Mouse (Mus musculus): ENCODE results near the gene Eif1. TPM values are rescaled to one million over a fixed set of nuclear protein-coding genes. Genes with fewer than 3 reads are reported as not detected.

Gene Eif1
- polyA plus RNA-seq, 1 experiment from 2014 or later: 1,854 TPM

DNA sequence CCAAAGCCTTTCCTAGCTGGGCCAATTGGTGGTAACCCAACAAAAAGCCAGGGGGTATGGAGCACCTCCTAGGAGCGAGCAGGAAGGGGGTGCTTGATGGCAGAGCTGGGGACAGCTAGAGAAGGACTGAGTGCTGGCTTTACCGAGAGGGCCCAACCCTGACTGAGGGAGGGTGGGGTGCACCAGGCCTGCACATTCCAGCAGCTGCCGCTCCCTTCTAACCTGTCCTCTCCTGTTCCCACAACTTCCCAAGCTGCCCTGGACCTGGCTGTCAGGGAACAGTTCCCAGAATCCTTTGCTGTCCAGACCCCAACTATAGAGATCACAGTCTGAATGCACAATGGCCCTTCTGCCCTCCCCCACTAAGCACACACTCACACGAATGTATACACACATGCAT is 34.7 kb upstream of the Eif1 start:
- H3K9ac ChIP-seq (ENCODE audit: low read length): peak overlapping the region; percentile 26; the same call in 1 of the 2 replicates
- peak; percentile 27; the same call in 1 of the 2 replicates for ATAC-seq (ENCODE audit: low read depth)
- 61% methylated on average over 4 of the region's 4 CpGs for WGBS
- H3K9me3 ChIP-seq (ENCODE audit: control insufficient read depth, low read length): no peaks in the 10 kb centered on the region
- no peaks in the 10 kb centered on the region for H3K27me3 ChIP-seq (ENCODE audit: control insufficient read depth, insufficient read depth, low read depth, low read length)
- no peak overlapping the region for H3K4me2 ChIP-seq (ENCODE audit: low read depth, low read length)
- peak overlapping the region; percentile 54 for H3K27ac ChIP-seq (ENCODE audit: low read length)
- peaks cover 11% of the 10 kb centered on the region for H3K4me1 ChIP-seq (replicated peaks; ENCODE audit: control insufficient read depth, insufficient read depth, low read length)
- H3K36me3 ChIP-seq (ENCODE audit: control insufficient read depth, insufficient read depth, low read length): no peaks in the 10 kb centered on the region
- H3K4me3 ChIP-seq (ENCODE audit: low read length): no peak overlapping the region

GRCm38 (mm10) chr11:100287024-100287423 is 32.7 kb upstream of the Eif1 start:
- Histone ChIP-seq H3K4me2 (ENCODE audit: low read depth, low read length) (no peak overlapping the region), H3K9ac (ENCODE audit: low read length) (peak overlapping the region; percentile 51), H3K36me3 (ENCODE audit: control insufficient read depth, insufficient read depth, low read length) (no peaks in the 10 kb centered on the region), H3K4me1 (replicated peaks; ENCODE audit: control insufficient read depth, insufficient read depth, low read length) (peaks cover 22% of the 10 kb centered on the region), H3K27ac (ENCODE audit: low read length) (peak overlapping the region; percentile 95), H3K27me3 (ENCODE audit: control insufficient read depth, insufficient read depth, low read depth, low read length) (no peaks in the 10 kb centered on the region), H3K9me3 (ENCODE audit: control insufficient read depth, low read length) (no peaks in the 10 kb centered on the region), H3K4me3 (ENCODE audit: low read length) (no peak overlapping the region)
- 33% methylated on average over 10 of the region's 10 CpGs for WGBS
- ATAC-seq (ENCODE audit: low read depth): peak; percentile 86

DNA sequence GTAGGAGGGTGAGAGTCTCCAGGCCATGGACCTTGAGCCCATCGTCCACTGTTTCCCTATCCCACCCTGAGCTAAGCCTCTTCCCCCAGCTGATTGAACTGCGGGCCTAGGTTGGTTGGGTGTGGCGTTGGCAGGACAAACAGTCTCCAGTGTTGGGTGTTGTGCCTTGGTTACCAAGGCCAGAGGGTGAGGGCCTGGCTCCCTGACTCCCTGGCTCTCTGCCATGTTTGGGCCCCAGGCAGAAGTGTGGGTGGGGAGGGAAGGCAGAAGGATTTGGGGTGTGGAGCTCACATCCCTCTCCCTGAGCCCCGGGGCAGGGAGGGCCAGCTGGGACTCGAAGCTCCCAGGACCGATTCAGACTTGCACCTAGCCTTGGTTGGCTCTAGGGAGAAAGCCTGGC is 30.7 kb upstream of the Eif1 start:
- Histone ChIP-seq H3K27me3 (ENCODE audit: control insufficient read depth, insufficient read depth, low read depth, low read length) (no peaks in the 10 kb centered on the region), H3K9ac (ENCODE audit: low read length) (no peak overlapping the region), H3K27ac (ENCODE audit: low read length) (peak overlapping the region; percentile 81), H3K36me3 (ENCODE audit: control insufficient read depth, insufficient read depth, low read length) (no peaks in the 10 kb centered on the region), H3K4me3 (ENCODE audit: low read length) (no peak overlapping the region), H3K4me2 (ENCODE audit: low read depth, low read length) (no peak overlapping the region), H3K4me1 (replicated peaks; ENCODE audit: control insufficient read depth, insufficient read depth, low read length) (peaks cover 22% of the 10 kb centered on the region), H3K9me3 (ENCODE audit: control insufficient read depth, low read length) (no peaks in the 10 kb centered on the region)
- WGBS: 68% methylated on average over 6 of the region's 6 CpGs
- peak; percentile 55 for ATAC-seq (ENCODE audit: low read depth)

DNA sequence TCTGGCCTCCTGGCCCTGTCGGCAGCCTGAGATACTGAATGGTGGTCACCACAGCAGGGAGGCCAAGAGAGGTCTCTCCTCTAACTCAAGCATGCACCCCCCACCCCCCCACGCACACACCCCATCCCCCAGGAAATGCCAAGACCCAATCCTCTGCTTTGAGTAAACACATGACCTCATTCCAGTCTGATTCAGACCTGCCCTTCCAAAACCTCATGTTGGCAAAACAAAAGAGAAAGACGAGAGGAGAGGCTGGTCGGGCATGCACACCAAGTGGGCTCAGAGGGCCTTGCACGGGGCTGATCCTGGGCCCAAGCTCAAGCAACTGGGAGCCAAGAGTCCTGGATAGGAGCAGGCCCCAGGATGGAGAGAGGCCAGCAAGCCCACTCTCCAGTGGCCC is 29.4 kb upstream of the Eif1 start:
- WGBS: 23% methylated on average over 5 of the region's 5 CpGs
- H3K4me2 ChIP-seq (ENCODE audit: low read depth, low read length): no peak overlapping the region
- ATAC-seq (ENCODE audit: low read depth): 0 out of 2 replicates have a peak, but pooled peaks have one; percentile 6
- no peaks in the 10 kb centered on the region for H3K9me3 ChIP-seq (ENCODE audit: control insufficient read depth, low read length)
- peak overlapping the region; percentile 1; the same call in 1 of the 2 replicates for H3K9ac ChIP-seq (ENCODE audit: low read length)
- H3K36me3 ChIP-seq (ENCODE audit: control insufficient read depth, insufficient read depth, low read length): no peaks in the 10 kb centered on the region
- H3K27ac ChIP-seq (ENCODE audit: low read length): peak overlapping the region; percentile 81
- no peaks in the 10 kb centered on the region for H3K27me3 ChIP-seq (ENCODE audit: control insufficient read depth, insufficient read depth, low read depth, low read length)
- H3K4me1 ChIP-seq (replicated peaks; ENCODE audit: control insufficient read depth, insufficient read depth, low read length): peaks cover 20% of the 10 kb centered on the region
- no peak overlapping the region for H3K4me3 ChIP-seq (ENCODE audit: low read length)

GRCm38 (mm10) chr11:100292884-100293283 is 26.8 kb upstream of the Eif1 start:
- H3K27me3 ChIP-seq (ENCODE audit: control insufficient read depth, insufficient read depth, low read depth, low read length): no peaks in the 10 kb centered on the region
- no peak overlapping the region for H3K27ac ChIP-seq (ENCODE audit: low read length)
- H3K4me3 ChIP-seq (ENCODE audit: low read length): no peak overlapping the region
- H3K9me3 ChIP-seq (ENCODE audit: control insufficient read depth, low read length): no peaks in the 10 kb centered on the region
- WGBS: 65% methylated on average over 6 of the region's 6 CpGs
- H3K9ac ChIP-seq (ENCODE audit: low read length): no peak overlapping the region
- ATAC-seq (ENCODE audit: low read depth): no peak
- peaks cover 19% of the 10 kb centered on the region for H3K4me1 ChIP-seq (replicated peaks; ENCODE audit: control insufficient read depth, insufficient read depth, low read length)
- no peak overlapping the region for H3K4me2 ChIP-seq (ENCODE audit: low read depth, low read length)
- no peaks in the 10 kb centered on the region for H3K36me3 ChIP-seq (ENCODE audit: control insufficient read depth, insufficient read depth, low read length)

- Histone ChIP-seq H3K27ac (ENCODE audit: low read length) (no peak overlapping the region), H3K4me2 (ENCODE audit: low read depth, low read length) (no peak overlapping the region), H3K9me3 (ENCODE audit: control insufficient read depth, low read length) (no peaks in the 10 kb centered on the region), H3K9ac (ENCODE audit: low read length) (peak overlapping the region; percentile 45; the same call in 1 of the 2 replicates), H3K4me3 (ENCODE audit: low read length) (no peak overlapping the region), H3K27me3 (ENCODE audit: control insufficient read depth, insufficient read depth, low read depth, low read length) (no peaks in the 10 kb centered on the region), H3K4me1 (replicated peaks; ENCODE audit: control insufficient read depth, insufficient read depth, low read length) (peaks cover 8% of the 10 kb centered on the region), H3K36me3 (ENCODE audit: control insufficient read depth, insufficient read depth, low read length) (no peaks in the 10 kb centered on the region)
- WGBS: 4% methylated on average over 10 of the region's 10 CpGs
- ATAC-seq (ENCODE audit: low read depth): peak; percentile 57
These were observed 24.4 kb upstream of the Eif1 start for GRCm38 (mm10) chr11:100295308-100295707.

DNA sequence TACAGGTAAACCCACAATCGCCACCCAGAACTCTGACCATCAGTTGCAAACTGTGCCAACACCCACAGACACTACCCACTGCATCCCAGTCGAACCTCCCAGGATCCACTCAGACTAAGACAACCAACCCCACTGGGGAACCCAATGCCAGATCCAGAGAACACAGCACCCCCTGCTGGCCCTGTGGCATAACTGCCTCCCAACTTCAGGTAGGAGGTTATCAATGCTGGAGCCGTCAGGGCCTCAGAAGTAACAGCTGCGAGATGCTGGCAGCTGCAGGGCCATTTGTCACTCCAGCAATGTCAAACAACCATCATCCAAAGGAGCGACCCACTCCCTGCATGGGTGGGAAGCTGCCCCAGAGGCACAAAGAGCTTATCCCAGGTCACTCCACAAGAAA is 21.9 kb upstream of the Eif1 start:
- ATAC-seq (ENCODE audit: low read depth): no peak
- H3K9me3 ChIP-seq (ENCODE audit: control insufficient read depth, low read length): no peaks in the 10 kb centered on the region
- no peaks in the 10 kb centered on the region; the same call in 1 of the 2 replicates for H3K4me1 ChIP-seq (replicated peaks; ENCODE audit: control insufficient read depth, insufficient read depth, low read length)
- H3K27ac ChIP-seq (ENCODE audit: low read length): no peak overlapping the region
- H3K4me3 ChIP-seq (ENCODE audit: low read length): peak overlapping the region; percentile 22
- H3K36me3 ChIP-seq (ENCODE audit: control insufficient read depth, insufficient read depth, low read length): no peaks in the 10 kb centered on the region
- H3K9ac ChIP-seq (ENCODE audit: low read length): no peak overlapping the region
- no peaks in the 10 kb centered on the region for H3K27me3 ChIP-seq (ENCODE audit: control insufficient read depth, insufficient read depth, low read depth, low read length)
- WGBS: 33% methylated on average over 5 of the region's 5 CpGs
- H3K4me2 ChIP-seq (ENCODE audit: low read depth, low read length): peak overlapping the region; percentile 41

- WGBS: 17% methylated on average over 18 of the region's 18 CpGs
- Histone ChIP-seq H3K27me3 (ENCODE audit: control insufficient read depth, insufficient read depth, low read depth, low read length) (no peaks in the 10 kb centered on the region), H3K9me3 (ENCODE audit: control insufficient read depth, low read length) (no peaks in the 10 kb centered on the region), H3K9ac (ENCODE audit: low read length) (no peak overlapping the region), H3K27ac (ENCODE audit: low read length) (no peak overlapping the region), H3K36me3 (ENCODE audit: control insufficient read depth, insufficient read depth, low read length) (no peaks in the 10 kb centered on the region), H3K4me3 (ENCODE audit: low read length) (peak overlapping the region; percentile 22), H3K4me2 (ENCODE audit: low read depth, low read length) (peak overlapping the region; percentile 41), H3K4me1 (replicated peaks; ENCODE audit: control insufficient read depth, insufficient read depth, low read length) (no peaks in the 10 kb centered on the region; the same call in 1 of the 2 replicates)
- peak; percentile 37 for ATAC-seq (ENCODE audit: low read depth)
These were observed 21.2 kb upstream of the Eif1 start for GRCm38 (mm10) chr11:100298274-100299036.

DNA sequence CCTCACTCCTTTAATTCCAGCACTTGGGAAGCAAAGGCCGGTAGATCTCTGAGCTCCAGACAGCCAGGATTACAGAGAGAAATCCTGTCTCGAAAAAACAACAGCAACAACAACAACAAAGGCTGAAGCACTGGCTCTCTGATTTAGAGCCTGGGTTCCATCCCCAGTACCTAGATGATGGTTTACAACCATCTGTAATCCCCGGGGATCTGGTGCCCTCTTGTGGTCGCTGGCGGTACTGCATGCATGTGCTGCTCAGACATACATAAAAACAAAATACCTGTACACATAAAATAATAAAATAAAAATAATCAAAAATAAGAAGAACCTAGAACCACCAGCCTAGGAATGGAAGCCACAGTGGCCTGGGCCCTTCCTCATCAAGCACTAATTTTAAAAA is 19.4 kb upstream of the Eif1 start:
- Histone ChIP-seq H3K4me2 (ENCODE audit: low read depth, low read length) (no peak overlapping the region), H3K27me3 (ENCODE audit: control insufficient read depth, insufficient read depth, low read depth, low read length) (no peaks in the 10 kb centered on the region), H3K36me3 (ENCODE audit: control insufficient read depth, insufficient read depth, low read length) (no peaks in the 10 kb centered on the region), H3K27ac (ENCODE audit: low read length) (no peak overlapping the region), H3K4me1 (replicated peaks; ENCODE audit: control insufficient read depth, insufficient read depth, low read length) (no peaks in the 10 kb centered on the region; the same call in 1 of the 2 replicates), H3K9me3 (ENCODE audit: control insufficient read depth, low read length) (no peaks in the 10 kb centered on the region), H3K9ac (ENCODE audit: low read length) (no peak overlapping the region), H3K4me3 (ENCODE audit: low read length) (no peak overlapping the region)
- 7% methylated on average over 5 of the region's 5 CpGs for WGBS
- no peak for ATAC-seq (ENCODE audit: low read depth)
